Mouse (Mus musculus) liver, embryonic 15.5 days (tissue): Measurements from ENCODE around the gene Nmnat2. TPM values are rescaled to one million over a fixed set of nuclear protein-coding genes. Genes with fewer than 3 reads are reported as not detected.

Experiments used
- ATAC-seq: fragments of 200-750 bp; cut with Nextera tagmentation; 2 replicates; pipeline ENCODE4 v1.8.0; 2017; ENCODE audit warnings: moderate number of reproducible peaks, mild to moderate bottlenecking, moderate library complexity; ENCODE audit not compliant: insufficient read depth
- H3K27ac ChIP-seq: fragments of 300-500 bp; sonication (generic); replicated peaks from 2 replicates; pipeline ENCODE4 v1.5.1; 2015; ENCODE audit warnings: mild to moderate bottlenecking, inconsistent platforms
- H3K27me3 ChIP-seq: fragments of 300-500 bp; sonication (generic); 2 replicates; pipeline ENCODE4 v1.6.1; 2015; ENCODE audit warnings: mild to moderate bottlenecking, inconsistent platforms
- H3K36me3 ChIP-seq: fragments of 300-500 bp; sonication (generic); replicated peaks from 2 replicates; pipeline ENCODE4 v1.6.1; 2015; ENCODE audit warnings: moderate library complexity, mild to moderate bottlenecking, inconsistent platforms
- H3K4me1 ChIP-seq: fragments of 300-500 bp; sonication (generic); replicated peaks from 2 replicates; pipeline ENCODE4 v1.6.1; 2015; ENCODE audit warnings: inconsistent platforms
- H3K4me2 ChIP-seq: fragments of 300-500 bp; sonication (generic); 2 replicates; pipeline ENCODE4 v1.6.1; 2015; ENCODE audit warnings: moderate library complexity, mild to moderate bottlenecking, inconsistent platforms
- H3K4me3 ChIP-seq: fragments of 300-500 bp; sonication (generic); replicated peaks from 2 replicates; pipeline ENCODE4 v1.5.1; 2015; ENCODE audit warnings: mild to moderate bottlenecking, inconsistent platforms
- H3K9ac ChIP-seq: fragments of 300-500 bp; sonication (generic); 2 replicates; pipeline ENCODE4 v1.6.1; 2015; ENCODE audit warnings: moderate library complexity, mild to moderate bottlenecking, inconsistent platforms
- H3K9me3 ChIP-seq: fragments of 300-500 bp; sonication (generic); replicated peaks from 2 replicates; pipeline ENCODE4 v1.6.1; 2016; ENCODE audit warnings: inconsistent platforms
- WGBS: fragments of 180-500 bp; shearing (Covaris S2); methylation state at CpG from one replicate; pipeline ENCODE4 v1.1.7; 2015; ENCODE audit warnings: mixed read lengths; ENCODE audit not compliant: insufficient replicate concordance; 5-methylcytosine and 5-hydroxymethylcytosine counted together
- polyA plus RNA-seq: library from polyadenylated mRNA; unstranded; fragments of >200 nt; fragmentation: Nextera tagmentation; extraction: Ambion mirVana; gene quantifications from 2 replicates; pipeline ENCODE4 v1.2.1, GENCODE M21; 2015

The Nmnat2 gene
- polyA plus RNA-seq, 1 experiment from 2014 or later: 0.05 TPM

DNA sequence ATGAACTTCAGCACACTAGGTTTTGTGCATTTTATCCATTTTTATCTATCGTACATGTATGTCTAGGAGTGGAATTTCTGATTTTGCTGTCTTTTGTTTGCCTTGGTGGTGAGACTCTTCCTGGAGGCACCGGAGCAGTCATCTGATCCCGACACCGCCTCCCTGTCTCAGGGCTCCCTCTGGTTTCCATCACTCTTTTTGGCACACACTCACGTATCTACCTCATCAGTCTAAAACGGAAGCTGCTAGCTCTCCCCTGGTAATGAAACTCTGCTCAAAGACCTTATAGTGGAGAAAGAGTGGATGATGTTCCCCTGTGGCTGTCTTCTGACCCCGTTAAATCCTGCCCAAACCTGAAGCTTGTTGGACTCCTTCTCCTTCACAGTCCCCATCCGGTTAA, 200.6 kb downstream of the Nmnat2 start:
- Histone ChIP-seq H3K9ac (no peak overlapping the region), H3K27me3 (no peaks in the 10 kb centered on the region), H3K9me3 (no peaks in the 10 kb centered on the region), H3K36me3 (no peaks in the 10 kb centered on the region), H3K4me3 (no peak overlapping the region), H3K27ac (no peak overlapping the region), H3K4me1 (no peaks in the 10 kb centered on the region), H3K4me2 (no peak overlapping the region)
- WGBS: 73% methylated on average over 8 of the region's 8 CpGs
- no peak for ATAC-seq

DNA sequence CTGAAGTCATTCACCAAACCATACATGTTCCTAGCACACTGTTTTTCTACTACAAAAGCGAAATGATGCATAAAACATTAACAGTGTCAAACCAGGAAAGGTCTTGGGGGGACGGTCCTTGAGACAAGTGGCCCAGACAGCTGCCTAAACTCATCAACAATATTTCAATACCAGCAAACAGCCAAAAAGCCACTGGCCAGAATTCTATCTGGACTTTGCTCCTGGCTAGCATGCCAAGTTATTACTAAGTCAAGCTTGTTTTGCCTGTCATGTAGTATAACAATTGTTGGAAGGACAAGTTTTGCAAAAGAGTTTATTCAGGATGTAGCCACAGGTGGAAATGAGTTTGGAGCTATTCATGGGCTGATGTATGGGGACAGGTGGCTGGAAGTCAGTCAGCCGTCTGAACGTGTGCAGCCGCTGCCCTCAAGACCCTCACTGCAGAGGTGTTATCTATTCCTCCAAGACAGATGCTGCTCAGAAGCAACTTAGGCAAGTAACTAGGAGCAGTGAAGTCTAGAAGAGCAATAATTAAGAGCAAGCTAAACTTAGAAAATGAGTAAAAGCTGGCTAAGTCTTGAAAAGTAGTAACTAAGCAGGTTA, 202.3 kb downstream of the Nmnat2 start:
- Histone ChIP-seq H3K36me3 (no peaks in the 10 kb centered on the region), H3K4me1 (no peaks in the 10 kb centered on the region), H3K4me3 (no peak overlapping the region), H3K4me2 (no peak overlapping the region), H3K9ac (no peak overlapping the region), H3K9me3 (no peaks in the 10 kb centered on the region), H3K27ac (no peak overlapping the region), H3K27me3 (no peaks in the 10 kb centered on the region)
- 57% methylated on average over 5 of the region's 5 CpGs for WGBS
- no peak for ATAC-seq

DNA sequence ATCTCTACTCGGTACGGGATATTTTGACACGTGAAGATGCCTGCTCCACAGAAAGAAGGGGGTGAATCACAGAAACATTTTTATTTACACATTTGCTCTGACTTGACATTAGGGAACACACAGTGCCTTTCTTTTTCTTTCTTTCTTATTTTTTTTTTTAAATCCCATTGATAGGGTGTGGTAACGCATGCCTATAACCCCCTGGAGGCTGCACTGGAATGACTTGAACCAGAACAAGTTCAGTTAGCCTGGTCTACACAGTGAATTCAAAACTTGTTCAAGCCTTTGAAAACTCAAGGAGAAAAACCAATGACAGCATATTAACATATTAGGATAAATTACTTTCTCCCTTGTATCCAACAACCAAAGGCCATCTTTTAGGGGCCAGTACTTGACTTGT, 204.3 kb downstream of the Nmnat2 start:
- no peak overlapping the region for H3K27ac ChIP-seq
- no peaks in the 10 kb centered on the region for H3K4me1 ChIP-seq
- 81% methylated on average over 4 of the region's 4 CpGs for WGBS
- no peaks in the 10 kb centered on the region for H3K9me3 ChIP-seq
- H3K4me2 ChIP-seq: no peak overlapping the region
- no peak overlapping the region for H3K9ac ChIP-seq
- H3K27me3 ChIP-seq: no peaks in the 10 kb centered on the region
- H3K36me3 ChIP-seq: no peaks in the 10 kb centered on the region
- no peak for ATAC-seq
- no peak overlapping the region for H3K4me3 ChIP-seq

DNA sequence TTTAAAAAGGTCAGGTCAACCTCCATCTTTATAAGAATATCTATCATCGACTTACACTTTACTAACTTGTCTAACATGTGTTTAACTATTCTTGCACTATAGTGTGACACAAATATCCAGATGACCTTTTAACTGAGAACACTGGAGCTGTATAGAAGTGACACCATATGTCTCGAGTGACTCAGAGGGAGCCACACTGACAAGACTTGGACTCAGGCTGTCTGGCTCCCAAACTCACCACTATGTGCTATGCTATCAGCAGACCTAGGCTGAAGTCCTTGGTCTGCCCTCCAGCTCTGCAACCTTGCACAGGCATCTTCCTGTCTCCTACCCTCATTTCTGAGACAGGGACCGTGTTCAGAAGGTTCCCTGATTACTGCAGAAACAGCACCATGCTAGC, 209.0 kb downstream of the Nmnat2 start:
- no peaks in the 10 kb centered on the region for H3K4me1 ChIP-seq
- no peak overlapping the region for H3K4me3 ChIP-seq
- H3K9ac ChIP-seq: no peak overlapping the region
- H3K36me3 ChIP-seq: no peaks in the 10 kb centered on the region
- H3K4me2 ChIP-seq: no peak overlapping the region
- H3K9me3 ChIP-seq: no peaks in the 10 kb centered on the region
- 53% methylated on average over 3 of the region's 3 CpGs for WGBS
- no peaks in the 10 kb centered on the region for H3K27me3 ChIP-seq
- no peak overlapping the region for H3K27ac ChIP-seq
- ATAC-seq: no peak

DNA sequence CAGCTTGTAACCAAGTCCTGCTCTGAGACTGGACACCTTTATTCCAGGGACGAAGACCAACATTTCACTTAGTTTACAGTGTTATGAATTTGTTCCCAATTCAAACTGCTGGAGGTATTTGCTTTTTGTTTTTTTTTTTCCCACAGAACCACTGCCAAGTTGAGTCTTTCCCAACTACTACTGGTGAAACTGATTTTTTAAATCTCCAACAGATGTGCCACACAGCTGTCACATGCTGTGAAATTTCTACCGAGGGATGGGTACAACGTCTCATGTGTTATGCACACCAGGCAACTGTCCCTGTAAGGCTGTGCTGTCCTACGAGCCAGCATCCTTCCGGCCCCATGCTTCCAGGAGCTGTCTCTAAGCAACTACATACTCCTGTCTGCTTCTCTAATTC, 213.5 kb downstream of the Nmnat2 start:
- no peaks in the 10 kb centered on the region for H3K36me3 ChIP-seq
- WGBS: 66% methylated on average over 5 of the region's 5 CpGs
- no peak for ATAC-seq
- H3K27me3 ChIP-seq: no peaks in the 10 kb centered on the region
- no peak overlapping the region for H3K27ac ChIP-seq
- H3K4me2 ChIP-seq: no peak overlapping the region
- no peaks in the 10 kb centered on the region for H3K9me3 ChIP-seq
- H3K9ac ChIP-seq: no peak overlapping the region
- no peak overlapping the region for H3K4me3 ChIP-seq
- H3K4me1 ChIP-seq: 0 out of 2 replicates have a peak, but pooled peaks cover 3% of the 10 kb centered on the region

Other genes with a start within 250 kb of the Nmnat2 start
- gene Apobec4, start 204.4 kb upstream of the Nmnat2 start, polyA plus RNA-seq: not detected in 2 replicates
- 13.0 and 13.1 TPM in 2 replicates for gene Rgl1, start 188.6 kb upstream of the Nmnat2 start, polyA plus RNA-seq
- 138 and 146 TPM in 2 replicates for gene Arpc5, start 188.5 kb upstream of the Nmnat2 start, polyA plus RNA-seq
- 11.2 and 11.7 TPM in 2 replicates for gene Ncf2, start 154.8 kb upstream of the Nmnat2 start, polyA plus RNA-seq
- 8.8 and 9.0 TPM in 2 replicates for gene Smg7, start 52.3 kb upstream of the Nmnat2 start, polyA plus RNA-seq
- 0.22 and 0.28 TPM in 2 replicates for gene Lamc2, start 231.5 kb downstream of the Nmnat2 start, polyA plus RNA-seq